Mouse (Mus musculus) CH12.LX (cell line): ENCODE results near the gene Chd9. TPM values are rescaled to one million over a fixed set of nuclear protein-coding genes. Genes with fewer than 3 reads are reported as not detected.

Source experiments
- DNase-seq: peaks from one replicate; pipeline ENCODE4 v3.0.0-alpha.2; 2013; ENCODE audit errors: extremely low read depth
- H3K27ac ChIP-seq: 2 replicates; pipeline ENCODE4 v1.5.1; 2012; ENCODE audit warnings: low read depth, mild to moderate bottlenecking, control low read depth, moderate library complexity; ENCODE audit not compliant: insufficient read depth
- H3K27me3 ChIP-seq: replicated peaks from 2 replicates; pipeline ENCODE3; 2012; ENCODE audit warnings: inconsistent platforms
- H3K36me3 ChIP-seq, 2 experiments: replicated peaks in 1 of 2; 2 replicates each; pipeline versions ENCODE3 to v1.6.1; 2012; ENCODE audit warnings: inconsistent platforms in 1 of 2, low read length in 1 of 2, mild to moderate bottlenecking in 1 of 2, mixed read lengths in 1 of 2, moderate library complexity in 1 of 2; ENCODE audit not compliant: control insufficient read depth in 1 of 2, insufficient read depth in 1 of 2
- H3K4me1 ChIP-seq, 2 experiments: 2 replicates each; pipeline ENCODE4 v1.6.1; 2012; ENCODE audit warnings: inconsistent platforms in 1 of 2, moderate library complexity in 1 of 2; ENCODE audit not compliant: insufficient read depth in 2 of 2, control insufficient read depth in 1 of 2
- H3K4me2 ChIP-seq: 2 replicates; pipeline ENCODE4 v1.6.1; 2012; ENCODE audit warnings: low read depth, mild to moderate bottlenecking, control low read depth; ENCODE audit not compliant: poor library complexity, insufficient read depth, severe bottlenecking
- H3K4me3 ChIP-seq, 3 experiments: fragments of 150-350 bp in 1 of 3; sonication (generic) in 1 of 3; replicated peaks in 1 of 3; 2 replicates each; pipeline versions ENCODE3 to v1.5.1; 2011 to 2012; ENCODE audit warnings: low read depth in 2 of 3, low read length in 2 of 3, mild to moderate bottlenecking in 2 of 3, moderate library complexity in 2 of 3, control low read depth in 1 of 3, improper control_type of control experiment in 1 of 3, inconsistent platforms in 1 of 3, mixed read lengths in 1 of 3; ENCODE audit not compliant: poor library complexity in 1 of 3
- H3K79me2 ChIP-seq: replicated peaks from 2 replicates; pipeline ENCODE4 v1.6.1; 2012; ENCODE audit warnings: mild to moderate bottlenecking, moderate library complexity; ENCODE audit not compliant: control insufficient read depth, poor library complexity, insufficient read depth, severe bottlenecking; ENCODE audit errors: extremely low read depth
- H3K9ac ChIP-seq: 2 replicates; pipeline ENCODE4 v1.6.1; 2012; ENCODE audit warnings: low read depth, mild to moderate bottlenecking, control low read depth, moderate library complexity; ENCODE audit not compliant: insufficient read depth
- H3K9me3 ChIP-seq: replicated peaks from 2 replicates; pipeline ENCODE3; 2012; ENCODE audit warnings: low read length, inconsistent platforms, mixed read lengths
- CHD1 ChIP-seq: IDR thresholded peaks from 2 replicates; pipeline ENCODE4 v1.6.1; 2012; ENCODE audit warnings: low read depth, low read length, improper control_type of control experiment, inconsistent platforms
- E2F4 ChIP-seq: IDR thresholded peaks from 2 replicates; pipeline ENCODE4 v1.6.1; 2011; ENCODE audit warnings: low read depth, low read length, improper control_type of control experiment; ENCODE audit not compliant: insufficient replicate concordance
- ELF1 ChIP-seq: IDR thresholded peaks from 2 replicates; pipeline ENCODE4 v1.6.1; 2014; ENCODE audit warnings: low read depth, mild to moderate bottlenecking, inconsistent platforms, low read length, improper control_type of control experiment
- GABPA ChIP-seq: IDR thresholded peaks from 2 replicates; pipeline ENCODE4 v1.6.1; 2012; ENCODE audit warnings: low read depth, low read length, improper control_type of control experiment, inconsistent platforms; ENCODE audit not compliant: insufficient replicate concordance
- HCFC1 ChIP-seq: IDR thresholded peaks from 2 replicates; pipeline ENCODE4 v1.6.1; 2012; ENCODE audit warnings: low read depth, mild to moderate bottlenecking, inconsistent platforms, low read length, improper control_type of control experiment
- IRF4 ChIP-seq: IDR thresholded peaks from 2 replicates; pipeline ENCODE4 v1.6.1; 2014; ENCODE audit warnings: low read depth, mild to moderate bottlenecking, inconsistent platforms, low read length, improper control_type of control experiment
- JUN ChIP-seq: IDR thresholded peaks from 2 replicates; pipeline ENCODE4 v1.6.1; 2011; ENCODE audit warnings: low read depth, mild to moderate bottlenecking, low read length, improper control_type of control experiment, moderate library complexity; ENCODE audit not compliant: insufficient read depth
- KAT2A ChIP-seq: IDR thresholded peaks from 2 replicates; pipeline ENCODE4 v1.6.1; 2012; ENCODE audit warnings: low read length, improper control_type of control experiment, inconsistent platforms; ENCODE audit not compliant: insufficient replicate concordance
- MAX ChIP-seq: IDR thresholded peaks from 2 replicates; pipeline ENCODE4 v1.6.1; 2011; ENCODE audit warnings: low read length, improper control_type of control experiment
- MAZ ChIP-seq: IDR thresholded peaks from 2 replicates; pipeline ENCODE4 v1.6.1; 2012; ENCODE audit warnings: low read depth, mild to moderate bottlenecking, inconsistent platforms, low read length, improper control_type of control experiment, moderate library complexity
- MEF2A ChIP-seq: IDR thresholded peaks from 2 replicates; pipeline ENCODE4 v1.6.1; 2014; ENCODE audit warnings: low read depth, mild to moderate bottlenecking, inconsistent platforms, low read length, improper control_type of control experiment, borderline replicate concordance
- MXI1 ChIP-seq: IDR thresholded peaks from 2 replicates; pipeline ENCODE4 v1.6.1; 2011; ENCODE audit warnings: mild to moderate bottlenecking, low read depth, low read length, improper control_type of control experiment
- NRF1 ChIP-seq: IDR thresholded peaks from 2 replicates; pipeline ENCODE4 v1.6.1; 2014; ENCODE audit warnings: low read depth, mild to moderate bottlenecking, inconsistent platforms, low read length, improper control_type of control experiment, moderate library complexity
- PAX5 ChIP-seq: IDR thresholded peaks from 2 replicates; pipeline ENCODE4 v1.6.1; 2012; ENCODE audit warnings: low read length, inconsistent platforms, mixed read lengths
- POLR2A ChIP-seq: IDR thresholded peaks from 2 replicates; pipeline ENCODE4 v1.6.1; 2011; ENCODE audit warnings: low read depth, mild to moderate bottlenecking, improper control_type of control experiment, low read length
- SIN3A ChIP-seq: IDR thresholded peaks from 2 replicates; pipeline ENCODE4 v1.6.1; 2012; ENCODE audit warnings: low read length, improper control_type of control experiment, inconsistent platforms
- SMC3 ChIP-seq: IDR thresholded peaks from 2 replicates; pipeline ENCODE4 v1.6.1; 2011; ENCODE audit warnings: low read depth, low read length, improper control_type of control experiment
- TBP ChIP-seq: conservative IDR thresholded peaks from 2 replicates; pipeline ENCODE4 v1.6.1; 2011; ENCODE audit warnings: low read depth, low read length, improper control_type of control experiment
- TCF12 ChIP-seq: IDR thresholded peaks from 2 replicates; pipeline ENCODE4 v1.6.1; 2014; ENCODE audit warnings: low read depth, mild to moderate bottlenecking, inconsistent platforms, low read length, improper control_type of control experiment
- UBTF ChIP-seq: IDR thresholded peaks from 2 replicates; pipeline ENCODE4 v1.6.1; 2012; ENCODE audit warnings: low read depth, mild to moderate bottlenecking, inconsistent platforms, low read length, improper control_type of control experiment, moderate library complexity
- USF2 ChIP-seq: conservative IDR thresholded peaks from 2 replicates; pipeline ENCODE4 v1.6.1; 2011; ENCODE audit warnings: low read depth, low read length, improper control_type of control experiment
- ZC3H11A ChIP-seq: IDR thresholded peaks from 2 replicates; pipeline ENCODE4 v1.6.1; 2012; ENCODE audit warnings: low read depth, mild to moderate bottlenecking, inconsistent platforms, low read length, improper control_type of control experiment
- ZMIZ1 ChIP-seq: IDR thresholded peaks from 2 replicates; pipeline ENCODE4 v1.6.1; 2012; ENCODE audit warnings: low read depth, mild to moderate bottlenecking, inconsistent platforms, low read length, improper control_type of control experiment
- ZNF384 ChIP-seq: IDR thresholded peaks from 2 replicates; pipeline ENCODE4 v1.6.1; 2012; ENCODE audit warnings: low read depth, low read length, improper control_type of control experiment, inconsistent platforms
- dilution Hi-C: fragments of 300-500 bp; cut with MboI; formaldehyde crosslinking; loops from 2 replicates; pipeline ENCODE4 v1.14.3; 2020; ENCODE audit warnings: low sequenced_read_pairs; ENCODE audit not compliant: extremely low pct_unique_long_range_greater_than_20kb, extremely low pct_ligation_motif_present
- in situ Hi-C: fragments of 300-500 bp; cut with MboI; formaldehyde crosslinking; loops from 3 replicates; pipeline ENCODE4 v1.14.3; 2019; ENCODE audit warnings: low sequenced_read_pairs, low pct_ligation_motif_present, low pct_unique_long_range_greater_than_20kb, mixed read lengths
- polyA plus RNA-seq: library from polyadenylated mRNA; unstranded; fragments of >175 nt; gene quantifications from 2 replicates; pipeline ENCODE4 v1.2.1, GENCODE M21; 2012; ENCODE audit warnings: low read depth; ENCODE audit not compliant: insufficient read length
- total RNA-seq, 2 experiments: library from RNA; depleted of rRNA; stranded (reverse); fragments of 300-350 nt in 1 of 2; fragments of >200 nt in 1 of 2; gene quantifications; 2 replicates each; pipeline ENCODE4 v1.2.3; 2012 to 2014

Chd9 gene
- total and polyA plus RNA-seq, 3 experiments = 12.7 to 188 (median 15.1) TPM

GRCm38 (mm10) chr8:91069834-91070233 is 241.7 kb downstream of the Chd9 start, which contains the start of gene Rbl2:
Gene Rbl2 (plus strand): TSS chr8:91070057.
- Histone ChIP-seq H3K4me1 (peaks cover 18 to 35% of the 10 kb centered on the region in 2 experiments), H3K27me3 (no peaks in the 10 kb centered on the region), H3K9me3 (no peaks in the 10 kb centered on the region), H3K36me3 (peaks cover 3 to 20% of the 10 kb centered on the region in 2 experiments), H3K9ac (peak within 1 kb of the TSS; percentile 85), H3K79me2 (peaks cover 23% of the 10 kb centered on the region), H3K4me2 (peak within 1 kb of the TSS; percentile 74), H3K4me3 (peak within 1 kb of the TSS; percentile 81 to 98 (median 82)), H3K27ac (peak within 1 kb of the TSS; percentile 59)
- DNase-seq = peak; percentile 87
- in situ Hi-C loops (no loop called here), dilution Hi-C loops (no loop called here)
- TF ChIP-seq USF2 = no peak
- peak; percentile 79 for TF ChIP-seq TCF12
- peak; percentile 88 for TF ChIP-seq SIN3A
- no peak for TF ChIP-seq UBTF
- peak; percentile 82; the same call in 1 of the 2 replicates for TF ChIP-seq MAZ
- peak; percentile 37 for TF ChIP-seq NRF1
- peak; percentile 98; the same call in 1 of the 2 replicates for TF ChIP-seq KAT2A
- TF ChIP-seq MXI1 = peak; percentile 50; the same call in 1 of the 2 replicates
- TF ChIP-seq JUN = no peak
- TF ChIP-seq ZMIZ1 = peak; percentile 48; the same call in 1 of the 2 replicates
- TF ChIP-seq MAX = peak; percentile 19; the same call in 1 of the 2 replicates
- TF ChIP-seq CHD1 = no peak; the same call in 1 of the 2 replicates
- TF ChIP-seq MEF2A = peak; percentile 61
- 0 out of 2 replicates have a peak, but pooled peaks have one; percentile 62 for TF ChIP-seq TBP
- peak; percentile 83; the same call in 1 of the 2 replicates for TF ChIP-seq GABPA
- no peak for TF ChIP-seq PAX5
- TF ChIP-seq SMC3 = no peak
- TF ChIP-seq IRF4 = no peak; the same call in 1 of the 2 replicates
- TF ChIP-seq ELF1 = peak; percentile 84
- TF ChIP-seq ZC3H11A = no peak
- peak; percentile 99 for TF ChIP-seq HCFC1
- TF ChIP-seq ZNF384 = no peak
- TF ChIP-seq E2F4 = no peak
- TF ChIP-seq POLR2A = peak; percentile 52
- TF ChIP-seq, all 38 proteins: peak for 14
